In genomic region chr8:116731976-116732683, GRCm38 (mm10) we compare ENCODE assay signal across 8 mouse cellular contexts. TPM values are rescaled to one million over a fixed set of nuclear protein-coding genes. Genes with fewer than 3 reads are reported as not detected.
DNase-seq lines count a peak whose midpoint lies in the region; ATAC-seq and TF ChIP-seq lines count a peak whose summit lies in the region.

No protein-coding gene starts in this region.

- H3K27ac ChIP-seq in CH12.LX (ENCODE audit: insufficient read depth, low read depth) = 0 out of 2 replicates have a peak overlapping the region, but pooled peaks have one; percentile 15
- H3K27ac ChIP-seq in heart, embryonic 12.5 days (ENCODE audit: poor library complexity, severe bottlenecking) = peak overlapping the region; percentile 80
- H3K27ac ChIP-seq in kidney, postnatal 0 days = peak overlapping the region; percentile 87
- H3K27ac ChIP-seq in stomach, embryonic 15.5 days = peak overlapping the region; percentile 57

- H3K36me3 ChIP-seq in CH12.LX (replicated peaks in 1 of 2; ENCODE audit: control insufficient read depth in 1 of 2, insufficient read depth in 1 of 2, low read length in 1 of 2) = peaks cover 3 to 19% of the 10 kb centered on the region in 2 experiments
- peaks cover 5% of the 10 kb centered on the region for H3K36me3 ChIP-seq in heart, embryonic 12.5 days
- no peaks in the 10 kb centered on the region for H3K36me3 ChIP-seq in kidney, postnatal 0 days (ENCODE audit: insufficient read depth, low read length)
- H3K36me3 ChIP-seq in stomach, embryonic 15.5 days = no peaks in the 10 kb centered on the region

- H3K9ac ChIP-seq in CH12.LX (ENCODE audit: insufficient read depth, low read depth) = peak overlapping the region; percentile 82
- peak overlapping the region; percentile 90 for H3K9ac ChIP-seq in heart, embryonic 12.5 days
- H3K9ac ChIP-seq in kidney, postnatal 0 days (ENCODE audit: low read depth, low read length) = peak overlapping the region; percentile 82
- H3K9ac ChIP-seq in stomach, embryonic 15.5 days = peak overlapping the region; percentile 62

- TF ChIP-seq RAD21 in CH12.LX (IDR thresholded peaks at IDR 0.05; ENCODE audit: low read depth, low read length) = no peak

- in situ Hi-C loops in CH12.LX (cut with MboI; ENCODE audit: low pct_ligation_motif_present, low pct_unique_long_range_greater_than_20kb, low sequenced_read_pairs) = no loop called here

- peaks cover 4 to 22% of the 10 kb centered on the region in 2 experiments for H3K4me1 ChIP-seq in CH12.LX (ENCODE audit: control insufficient read depth in 1 of 2, insufficient read depth in 2 of 2)
- peaks cover 9% of the 10 kb centered on the region for H3K4me1 ChIP-seq in heart, embryonic 12.5 days (replicated peaks)
- 0 out of 2 replicates have a peak, but pooled peaks cover 3% of the 10 kb centered on the region for H3K4me1 ChIP-seq in kidney, postnatal 0 days (replicated peaks; ENCODE audit: insufficient read depth, low read length)
- peaks cover 12% of the 10 kb centered on the region; the same call in 1 of the 2 replicates for H3K4me1 ChIP-seq in stomach, embryonic 15.5 days

- TF ChIP-seq EP300 in CH12.LX (IDR thresholded peaks at IDR 0.05; ENCODE audit: low read length) = no peak

- ATAC-seq in heart, embryonic 12.5 days (ENCODE audit: insufficient number of reproducible peaks, low FRiP score) = peak; percentile 56
- ATAC-seq in kidney, postnatal 0 days (replicated peaks; ENCODE audit: low FRiP score, low read depth) = peak; percentile 60
- ATAC-seq in stomach, embryonic 15.5 days (ENCODE audit: insufficient read depth, low FRiP score, low read depth) = peak; percentile 62

- H3K4me3 ChIP-seq in CH12.LX (replicated peaks in 1 of 3; ENCODE audit: low read depth in 2 of 3, low read length in 2 of 3, poor library complexity in 1 of 3) = peak overlapping the region; percentile 71 to 87 (median 76)
- peak overlapping the region; percentile 89 for H3K4me3 ChIP-seq in heart, embryonic 12.5 days
- peak overlapping the region; percentile 89 for H3K4me3 ChIP-seq in kidney, postnatal 0 days (replicated peaks; ENCODE audit: low read depth, low read length)
- peak overlapping the region; percentile 83 for H3K4me3 ChIP-seq in stomach, embryonic 15.5 days (replicated peaks)

- peak; percentile 18 to 21 for DNase-seq in B cell, adult 2 months
- DNase-seq in CH12.LX (ENCODE audit: extremely low read depth) = peak; percentile 35
- peak; percentile 50 to 57 for DNase-seq in cerebellum, postnatal 10 days
- peak; percentile 66 for DNase-seq in kidney, postnatal 0 days (ENCODE audit: low spot score)
- peak; percentile 68 for DNase-seq in lung, postnatal 36 days
- no peak for DNase-seq in T-cell, adult 2 months (ENCODE audit: low spot score)

- no peak for TF ChIP-seq CTCF in CH12.LX (conservative IDR thresholded peaks at IDR 0.05 in 1 of 2, IDR thresholded peaks at IDR 0.05 in 1 of 2; ENCODE audit: low read depth in 2 of 2, low read length in 2 of 2)
- TF ChIP-seq CTCF in kidney, postnatal 0 days (IDR thresholded peaks at IDR 0.05; ENCODE audit: low read depth) = no peak

- H3K9me3 ChIP-seq in CH12.LX (replicated peaks; ENCODE audit: low read length) = peaks cover 12% of the 10 kb centered on the region
- H3K9me3 ChIP-seq in heart, embryonic 12.5 days (replicated peaks) = peaks cover 10% of the 10 kb centered on the region
- no peaks in the 10 kb centered on the region for H3K9me3 ChIP-seq in kidney, postnatal 0 days (replicated peaks; ENCODE audit: low read length)
- H3K9me3 ChIP-seq in stomach, embryonic 15.5 days = no peaks in the 10 kb centered on the region

- peak overlapping the region; percentile 62 for H3K4me2 ChIP-seq in CH12.LX (ENCODE audit: insufficient read depth, low read depth, poor library complexity, severe bottlenecking)
- peak overlapping the region; percentile 90 for H3K4me2 ChIP-seq in heart, embryonic 12.5 days
- peak overlapping the region; percentile 60 for H3K4me2 ChIP-seq in kidney, postnatal 0 days (ENCODE audit: low read length)
- H3K4me2 ChIP-seq in stomach, embryonic 15.5 days = peak overlapping the region; percentile 89

- H3K27me3 ChIP-seq in CH12.LX (replicated peaks) = peaks cover 6% of the 10 kb centered on the region
- H3K27me3 ChIP-seq in heart, embryonic 12.5 days (replicated peaks) = peaks cover 14% of the 10 kb centered on the region
- H3K27me3 ChIP-seq in kidney, postnatal 0 days (ENCODE audit: insufficient read depth, low read length) = no peaks in the 10 kb centered on the region; the same call in 1 of the 2 replicates
- H3K27me3 ChIP-seq in stomach, embryonic 15.5 days (replicated peaks) = no peaks in the 10 kb centered on the region; the same call in 1 of the 2 replicates

- WGBS in heart, embryonic 12.5 days = 2% methylated on average over 30 of the region's 46 CpGs
- under 1% methylated on average over 41 of the region's 46 CpGs for WGBS in kidney, postnatal 0 days
- WGBS in stomach, embryonic 15.5 days = 1% methylated on average over 25 of the region's 46 CpGs

- no peak for TF ChIP-seq POLR2A in CH12.LX (IDR thresholded peaks at IDR 0.05; ENCODE audit: low read depth, low read length)

- dilution Hi-C loops in CH12.LX (cut with MboI; ENCODE audit: extremely low pct_ligation_motif_present, extremely low pct_unique_long_range_greater_than_20kb, low sequenced_read_pairs) = no loop called here

- H3K79me2 ChIP-seq in CH12.LX (replicated peaks; ENCODE audit: control insufficient read depth, extremely low read depth, insufficient read depth, poor library complexity, severe bottlenecking) = no peaks in the 10 kb centered on the region

TF ChIP-seq in CH12.LX, 34 proteins besides CTCF, POLR2A, EP300 and RAD21:
- TF ChIP-seq KAT2A (IDR thresholded peaks at IDR 0.05; ENCODE audit: insufficient replicate concordance, low read length) (no peak), UBTF (IDR thresholded peaks at IDR 0.05; ENCODE audit: low read depth, low read length) (peak; percentile 40; the same call in 1 of the 2 replicates), ZC3H11A (IDR thresholded peaks at IDR 0.05; ENCODE audit: low read depth, low read length) (no peak), SIN3A (IDR thresholded peaks at IDR 0.05; ENCODE audit: low read length) (0 out of 2 replicates have a peak, but pooled peaks have one; percentile 21), TCF12 (IDR thresholded peaks at IDR 0.05; ENCODE audit: low read depth, low read length) (0 out of 2 replicates have a peak, but pooled peaks have one; percentile 10), ZNF384 (IDR thresholded peaks at IDR 0.05; ENCODE audit: low read depth, low read length) (peak; percentile 77), MAZ (IDR thresholded peaks at IDR 0.05; ENCODE audit: low read depth, low read length) (peak; percentile 39; the same call in 1 of the 2 replicates)

RNA-seq across cellular contexts. Expression of gene Cdyl2, which starts 0.7 kb away (rescaled TPM):
- total RNA-seq in CH12.LX (2012; rRNA removed) = 6.7 and 9.4 TPM in 2 replicates
- total RNA-seq in CH12.LX (2014; rRNA removed) = 3.4 and 4.4 TPM in 2 replicates
- polyA plus RNA-seq in CH12.LX (2012; ENCODE audit: insufficient read length, low read depth) = 6.5 and 6.9 TPM in 2 replicates
- polyA plus RNA-seq in heart, embryonic 12.5 days (2016; fragmentation: Nextera tagmentation; extraction: Ambion mirVana) = 5.0 and 5.2 TPM in 2 replicates
- 8.8 and 10.3 TPM in 2 replicates for polyA plus RNA-seq in kidney, postnatal 0 days (2015; fragmentation: Nextera tagmentation; extraction: Ambion mirVana)
- polyA plus RNA-seq in stomach, embryonic 15.5 days (2015; fragmentation: Nextera tagmentation; extraction: Ambion mirVana) = 5.2 and 6.3 TPM in 2 replicates

Comparison
In these comparisons a context has a peak if more than half of its experiments do, and no peak if none do; other contexts are left out.
1. H3K27ac ChIP-seq: peak in every context shown above with its lines; median percentile 87 in kidney, postnatal 0 days; 80 in heart, embryonic 12.5 days; 57 in stomach, embryonic 15.5 days; 15 in CH12.LX.